ENCODE assay signal across 8 mouse cellular contexts in genomic region chr5:115300035-115300744, GRCm38 (mm10). TPM values are rescaled to one million over a fixed set of nuclear protein-coding genes. Genes with fewer than 3 reads are reported as not detected.
DNase-seq lines count a peak whose midpoint lies in the region; ATAC-seq and TF ChIP-seq lines count a peak whose summit lies in the region.

No protein-coding gene starts in this region.

- peak; percentile 34 for TF ChIP-seq RAD21 in CH12.LX (IDR thresholded peaks at IDR 0.05; ENCODE audit: low read depth, low read length)

- H3K27me3 ChIP-seq in CH12.LX (replicated peaks) = no peaks in the 10 kb centered on the region
- H3K27me3 ChIP-seq in embryonic facial prominence, embryonic 14.5 days (replicated peaks; ENCODE audit: control insufficient read depth, insufficient read depth, low read length) = no peaks in the 10 kb centered on the region
- H3K27me3 ChIP-seq in kidney, adult 2 months (replicated peaks; ENCODE audit: control insufficient read depth, insufficient read depth, low read length) = no peaks in the 10 kb centered on the region
- H3K27me3 ChIP-seq in limb, embryonic 15.5 days = no peaks in the 10 kb centered on the region
- no peaks in the 10 kb centered on the region for H3K27me3 ChIP-seq in midbrain, embryonic 15.5 days (replicated peaks)
- H3K27me3 ChIP-seq in testis, adult 2 months (ENCODE audit: control insufficient read depth, insufficient read depth, low read length) = no peaks in the 10 kb centered on the region

- dilution Hi-C loops in CH12.LX (cut with MboI; ENCODE audit: extremely low pct_ligation_motif_present, extremely low pct_unique_long_range_greater_than_20kb, low sequenced_read_pairs) = no loop called here

- peaks cover 3% of the 10 kb centered on the region for H3K9me3 ChIP-seq in CH12.LX (replicated peaks; ENCODE audit: low read length)
- no peaks in the 10 kb centered on the region for H3K9me3 ChIP-seq in embryonic facial prominence, embryonic 14.5 days (ENCODE audit: control insufficient read depth, low read length)
- no peaks in the 10 kb centered on the region for H3K9me3 ChIP-seq in limb, embryonic 15.5 days
- H3K9me3 ChIP-seq in midbrain, embryonic 15.5 days = no peaks in the 10 kb centered on the region

- H3K36me3 ChIP-seq in CH12.LX (replicated peaks in 1 of 2; ENCODE audit: control insufficient read depth in 1 of 2, insufficient read depth in 1 of 2, low read length in 1 of 2) = peaks cover 22 to 43% of the 10 kb centered on the region in 2 experiments
- peaks cover 39% of the 10 kb centered on the region for H3K36me3 ChIP-seq in embryonic facial prominence, embryonic 14.5 days (ENCODE audit: control insufficient read depth, insufficient read depth, low read length)
- H3K36me3 ChIP-seq in kidney, adult 2 months (ENCODE audit: control insufficient read depth, insufficient read depth, low read length) = peaks cover 3% of the 10 kb centered on the region; the same call in 1 of the 2 replicates
- H3K36me3 ChIP-seq in limb, embryonic 15.5 days = peaks cover 34% of the 10 kb centered on the region
- H3K36me3 ChIP-seq in midbrain, embryonic 15.5 days (replicated peaks) = peaks cover 16% of the 10 kb centered on the region
- peaks cover 8% of the 10 kb centered on the region for H3K36me3 ChIP-seq in testis, adult 2 months (ENCODE audit: control insufficient read depth, insufficient read depth, low read length)

- TF ChIP-seq CTCF in CH12.LX (conservative IDR thresholded peaks at IDR 0.05 in 1 of 2, IDR thresholded peaks at IDR 0.05 in 1 of 2; ENCODE audit: low read depth in 2 of 2, low read length in 2 of 2) = peak in 1 of 2 experiments; percentile 52; a peak in 2 of 4 replicates
- 0 out of 2 replicates have a peak, but pooled peaks have one; percentile 16 for TF ChIP-seq CTCF in kidney, adult 2 months (conservative IDR thresholded peaks at IDR 0.05; ENCODE audit: insufficient read depth, insufficient read length, low read depth, low read length)
- TF ChIP-seq CTCF in testis, adult 2 months (IDR thresholded peaks at IDR 0.05; ENCODE audit: control insufficient read depth, insufficient read depth, insufficient replicate concordance, low read depth, low read length) = no peak

- H3K4me2 ChIP-seq in CH12.LX (ENCODE audit: insufficient read depth, low read depth, poor library complexity, severe bottlenecking) = peak overlapping the region; percentile 61; the same call in 1 of the 2 replicates
- H3K4me2 ChIP-seq in embryonic facial prominence, embryonic 14.5 days (ENCODE audit: low read depth, low read length) = peak overlapping the region; percentile 69
- peak overlapping the region; percentile 46 for H3K4me2 ChIP-seq in limb, embryonic 15.5 days
- H3K4me2 ChIP-seq in midbrain, embryonic 15.5 days = peak overlapping the region; percentile 57

- in situ Hi-C loops in CH12.LX (cut with MboI; ENCODE audit: low pct_ligation_motif_present, low pct_unique_long_range_greater_than_20kb, low sequenced_read_pairs) = loop anchor here (5.0 kb wide), 1 partner anchor 42 kb away; the partner anchor contains the start of genes Gatc and Triap1

- ATAC-seq in embryonic facial prominence, embryonic 14.5 days (ENCODE audit: low read depth) = peak; percentile 0; the same call in 1 of the 2 replicates
- no peak; the same call in 1 of the 2 replicates for ATAC-seq in limb, embryonic 15.5 days (ENCODE audit: insufficient number of reproducible peaks, low FRiP score, low TSS enrichment, low read depth)
- ATAC-seq in midbrain, embryonic 15.5 days (replicated peaks) = peak; percentile 69

- peak overlapping the region; percentile 62; the same call in 1 of the 2 replicates for H3K27ac ChIP-seq in CH12.LX (ENCODE audit: insufficient read depth, low read depth)
- peak overlapping the region; percentile 88 for H3K27ac ChIP-seq in embryonic facial prominence, embryonic 14.5 days (replicated peaks; ENCODE audit: low read depth, low read length)
- peak overlapping the region; percentile 70 for H3K27ac ChIP-seq in kidney, adult 2 months (ENCODE audit: insufficient read depth, low read depth, low read length)
- H3K27ac ChIP-seq in limb, embryonic 15.5 days = peak overlapping the region; percentile 95
- peak overlapping the region; percentile 91 for H3K27ac ChIP-seq in midbrain, embryonic 15.5 days
- peak overlapping the region; percentile 97 for H3K27ac ChIP-seq in testis, adult 2 months (ENCODE audit: control insufficient read depth, insufficient read depth, low read depth, low read length)

- TF ChIP-seq POLR2A in CH12.LX (IDR thresholded peaks at IDR 0.05; ENCODE audit: low read depth, low read length) = no peak
- no peak for TF ChIP-seq POLR2A in kidney, adult 2 months (IDR thresholded peaks at IDR 0.05; ENCODE audit: low read depth, low read length)
- no peak for TF ChIP-seq POLR2A in testis, adult 2 months (IDR thresholded peaks at IDR 0.05; ENCODE audit: control insufficient read depth, low read depth, low read length)

- peaks cover 0 to 22% of the 10 kb centered on the region in 2 experiments; a peak in 3 of 4 replicates for H3K4me1 ChIP-seq in CH12.LX (ENCODE audit: control insufficient read depth in 1 of 2, insufficient read depth in 2 of 2)
- H3K4me1 ChIP-seq in embryonic facial prominence, embryonic 14.5 days (ENCODE audit: control insufficient read depth, insufficient read depth, low read length) = peaks cover 10% of the 10 kb centered on the region
- H3K4me1 ChIP-seq in kidney, adult 2 months (ENCODE audit: control insufficient read depth, insufficient read depth, low read length) = peaks cover 11% of the 10 kb centered on the region
- H3K4me1 ChIP-seq in limb, embryonic 15.5 days = peaks cover 27% of the 10 kb centered on the region
- peaks cover 29% of the 10 kb centered on the region for H3K4me1 ChIP-seq in midbrain, embryonic 15.5 days
- peaks cover 9% of the 10 kb centered on the region for H3K4me1 ChIP-seq in testis, adult 2 months (ENCODE audit: control insufficient read depth, insufficient read depth, low read length)

- H3K79me2 ChIP-seq in CH12.LX (replicated peaks; ENCODE audit: control insufficient read depth, extremely low read depth, insufficient read depth, poor library complexity, severe bottlenecking) = peaks cover 18% of the 10 kb centered on the region

- peak; percentile 42 for DNase-seq in CH12.LX (ENCODE audit: extremely low read depth)
- peak; percentile 58 for DNase-seq in adrenal gland, postnatal 25 days
- peak; percentile 93 for DNase-seq in embryonic facial prominence, embryonic 14.5 days (ENCODE audit: low spot score)
- peak; percentile 50 for DNase-seq in heart, adult 8-10 months (ENCODE audit: low spot score)
- DNase-seq in kidney, adult 2 months = peak; percentile 76

- H3K4me3 ChIP-seq in CH12.LX (replicated peaks in 1 of 3; ENCODE audit: low read depth in 2 of 3, low read length in 2 of 3, poor library complexity in 1 of 3) = peak overlapping the region; percentile 67 to 86 (median 76)
- H3K4me3 ChIP-seq in embryonic facial prominence, embryonic 14.5 days (ENCODE audit: low read depth, low read length) = peak overlapping the region; percentile 76
- peak overlapping the region; percentile 80 for H3K4me3 ChIP-seq in kidney, adult 2 months (ENCODE audit: insufficient read depth, low read depth, low read length)
- H3K4me3 ChIP-seq in limb, embryonic 15.5 days = peak overlapping the region; percentile 82
- peak overlapping the region; percentile 62 for H3K4me3 ChIP-seq in midbrain, embryonic 15.5 days
- peak overlapping the region; percentile 100 for H3K4me3 ChIP-seq in testis, adult 2 months (ENCODE audit: control insufficient read depth, low read depth, low read length)

- TF ChIP-seq EP300 in CH12.LX (IDR thresholded peaks at IDR 0.05; ENCODE audit: low read length) = no peak

- H3K9ac ChIP-seq in CH12.LX (ENCODE audit: insufficient read depth, low read depth) = peak overlapping the region; percentile 41
- H3K9ac ChIP-seq in embryonic facial prominence, embryonic 14.5 days (ENCODE audit: low read depth, low read length) = peak overlapping the region; percentile 86
- H3K9ac ChIP-seq in limb, embryonic 15.5 days = peak overlapping the region; percentile 92
- peak overlapping the region; percentile 70 for H3K9ac ChIP-seq in midbrain, embryonic 15.5 days

- 1% methylated on average over 35 of the region's 46 CpGs for WGBS in embryonic facial prominence, embryonic 14.5 days
- WGBS in kidney, adult 2 months = 1% methylated on average over 46 of the region's 46 CpGs
- 1% methylated on average over 45 of the region's 46 CpGs for WGBS in limb, embryonic 15.5 days
- WGBS in midbrain, embryonic 15.5 days = 1% methylated on average over 46 of the region's 46 CpGs

RNA-seq across cellular contexts. Expression of gene Dynll1, which starts 0.6 kb away (rescaled TPM):
- 312 and 488 TPM in 2 replicates for total RNA-seq in CH12.LX (2012; rRNA removed)
- total RNA-seq in CH12.LX (2014; rRNA removed) = 456 and 502 TPM in 2 replicates
- 516 and 646 TPM in 2 replicates for polyA plus RNA-seq in CH12.LX (2012; ENCODE audit: insufficient read length, low read depth)
- total RNA-seq in adrenal gland, postnatal 25 days (2021) = 243 and 326 TPM in 2 replicates
- 1,629 and 1,828 TPM in 2 replicates for polyA plus RNA-seq in embryonic facial prominence, embryonic 14.5 days (2014; fragmentation: Nextera tagmentation; extraction: Ambion mirVana)
- 10 to 100 TPM; 52.9 to 84.2 (median 71.3) TPM for total RNA-seq in heart, adult 8-10 months (2022)
- polyA plus RNA-seq in kidney, adult 2 months (2012; rRNA removed) = 108 and 129 TPM in 2 replicates
- 1,678 and 1,810 TPM in 2 replicates for polyA plus RNA-seq in limb, embryonic 15.5 days (2015; fragmentation: Nextera tagmentation; extraction: Ambion mirVana)
- polyA plus RNA-seq in midbrain, embryonic 15.5 days (2015; fragmentation: Nextera tagmentation; extraction: Ambion mirVana) = 1,095 and 1,182 TPM in 2 replicates
- 559 and 571 TPM in 2 replicates for polyA plus RNA-seq in testis, adult 2 months (2012; rRNA removed)

RNA-seq across cellular contexts. Expression of gene Coq5, which starts 20.7 kb away (rescaled TPM):
- total RNA-seq in CH12.LX (2012; rRNA removed) (46.7 and 46.8 TPM in 2 replicates), CH12.LX (2014; rRNA removed) (41.9 and 46.7 TPM in 2 replicates)
- polyA plus RNA-seq in CH12.LX (2012; ENCODE audit: insufficient read length, low read depth) = 42.3 and 43.9 TPM in 2 replicates
- 51.0 and 53.0 TPM in 2 replicates for total RNA-seq in adrenal gland, postnatal 25 days (2021)
- polyA plus RNA-seq in embryonic facial prominence, embryonic 14.5 days (2014; fragmentation: Nextera tagmentation; extraction: Ambion mirVana) = 39.0 and 41.9 TPM in 2 replicates
- 100 to 1,000 TPM; 138 to 171 (median 161) TPM for total RNA-seq in heart, adult 8-10 months (2022)
- 19.5 and 25.1 TPM in 2 replicates for polyA plus RNA-seq in kidney, adult 2 months (2012; rRNA removed)
- polyA plus RNA-seq in limb, embryonic 15.5 days (2015; fragmentation: Nextera tagmentation; extraction: Ambion mirVana) = 36.4 and 43.7 TPM in 2 replicates
- 57.0 and 57.2 TPM in 2 replicates for polyA plus RNA-seq in midbrain, embryonic 15.5 days (2015; fragmentation: Nextera tagmentation; extraction: Ambion mirVana)
- polyA plus RNA-seq in testis, adult 2 months (2012; rRNA removed) = 12.2 and 14.0 TPM in 2 replicates

RNA-seq across cellular contexts. Expression of gene Srsf9, which starts 26.8 kb away (rescaled TPM):
- total RNA-seq in CH12.LX (2012; rRNA removed) (73.4 and 82.8 TPM in 2 replicates), CH12.LX (2014; rRNA removed) (117 and 121 TPM in 2 replicates)
- 112 and 130 TPM in 2 replicates for polyA plus RNA-seq in CH12.LX (2012; ENCODE audit: insufficient read length, low read depth)
- total RNA-seq in adrenal gland, postnatal 25 days (2021) = 74.5 and 77.0 TPM in 2 replicates
- 203 and 230 TPM in 2 replicates for polyA plus RNA-seq in embryonic facial prominence, embryonic 14.5 days (2014; fragmentation: Nextera tagmentation; extraction: Ambion mirVana)
- 10 to 100 TPM; 14.2 to 15.5 (median 14.4) TPM for total RNA-seq in heart, adult 8-10 months (2022)
- 39.2 and 44.8 TPM in 2 replicates for polyA plus RNA-seq in kidney, adult 2 months (2012; rRNA removed)
- 222 and 246 TPM in 2 replicates for polyA plus RNA-seq in limb, embryonic 15.5 days (2015; fragmentation: Nextera tagmentation; extraction: Ambion mirVana)
- 142 and 146 TPM in 2 replicates for polyA plus RNA-seq in midbrain, embryonic 15.5 days (2015; fragmentation: Nextera tagmentation; extraction: Ambion mirVana)
- polyA plus RNA-seq in testis, adult 2 months (2012; rRNA removed) = 43.9 and 45.5 TPM in 2 replicates

RNA-seq across cellular contexts. Expression of gene Rnf10, which starts 27.5 kb away (rescaled TPM):
- total RNA-seq in CH12.LX (2012; rRNA removed) = 63.6 and 68.5 TPM in 2 replicates
- total RNA-seq in CH12.LX (2014; rRNA removed) = 38.5 and 39.9 TPM in 2 replicates
- 154 and 187 TPM in 2 replicates for polyA plus RNA-seq in CH12.LX (2012; ENCODE audit: insufficient read length, low read depth)
- total RNA-seq in adrenal gland, postnatal 25 days (2021) = 269 and 281 TPM in 2 replicates
- 77.2 and 79.1 TPM in 2 replicates for polyA plus RNA-seq in embryonic facial prominence, embryonic 14.5 days (2014; fragmentation: Nextera tagmentation; extraction: Ambion mirVana)
- total RNA-seq in heart, adult 8-10 months (2022) = 100 to 1,000 TPM; 355 to 414 (median 370) TPM
- 129 and 144 TPM in 2 replicates for polyA plus RNA-seq in kidney, adult 2 months (2012; rRNA removed)
- 108 and 135 TPM in 2 replicates for polyA plus RNA-seq in limb, embryonic 15.5 days (2015; fragmentation: Nextera tagmentation; extraction: Ambion mirVana)
- 202 and 219 TPM in 2 replicates for polyA plus RNA-seq in midbrain, embryonic 15.5 days (2015; fragmentation: Nextera tagmentation; extraction: Ambion mirVana)
- polyA plus RNA-seq in testis, adult 2 months (2012; rRNA removed) = 240 and 247 TPM in 2 replicates

RNA-seq across cellular contexts. Expression of gene Gatc, which starts 40.8 kb away (rescaled TPM):
- 6.2 and 7.3 TPM in 2 replicates for total RNA-seq in CH12.LX (2012; rRNA removed)
- total RNA-seq in CH12.LX (2014; rRNA removed) = 11.7 and 14.4 TPM in 2 replicates
- polyA plus RNA-seq in CH12.LX (2012; ENCODE audit: insufficient read length, low read depth) = 27.0 and 34.0 TPM in 2 replicates
- total RNA-seq in adrenal gland, postnatal 25 days (2021) = 21.6 and 22.9 TPM in 2 replicates
- 26.5 and 26.7 TPM in 2 replicates for polyA plus RNA-seq in embryonic facial prominence, embryonic 14.5 days (2014; fragmentation: Nextera tagmentation; extraction: Ambion mirVana)
- 10 to 100 TPM; 17.5 to 21.2 (median 19.4) TPM for total RNA-seq in heart, adult 8-10 months (2022)
- polyA plus RNA-seq in kidney, adult 2 months (2012; rRNA removed) = 12.1 and 16.0 TPM in 2 replicates
- 25.3 and 27.6 TPM in 2 replicates for polyA plus RNA-seq in limb, embryonic 15.5 days (2015; fragmentation: Nextera tagmentation; extraction: Ambion mirVana)
- 35.6 and 39.4 TPM in 2 replicates for polyA plus RNA-seq in midbrain, embryonic 15.5 days (2015; fragmentation: Nextera tagmentation; extraction: Ambion mirVana)
- polyA plus RNA-seq in testis, adult 2 months (2012; rRNA removed) = 11.6 and 16.0 TPM in 2 replicates

Comparison
In these comparisons a context has a peak if more than half of its experiments do, and no peak if none do; other contexts are left out.
1. DNase-seq: peak in every context shown above with its lines; median percentile 93 in embryonic facial prominence, embryonic 14.5 days; 76 in kidney, adult 2 months; 58 in adrenal gland, postnatal 25 days; 50 in heart, adult 8-10 months; 42 in CH12.LX.
2. H3K9ac ChIP-seq: peak in every context shown above with its lines; median percentile 92 in limb, embryonic 15.5 days; 86 in embryonic facial prominence, embryonic 14.5 days; 70 in midbrain, embryonic 15.5 days; 41 in CH12.LX.